Mouse (Mus musculus) embryonic fibroblast, embryonic 13.5 days (primary cell): ENCODE data around the gene Rab3il1.

Source experiments
- CTCF ChIP-seq: IDR thresholded peaks from 2 replicates; pipeline ENCODE4 v1.5.1; 2011; ENCODE audit warnings: mild to moderate bottlenecking, control low read depth, low read length, moderate library complexity, borderline replicate concordance; ENCODE audit not compliant: insufficient read depth
- POLR2A ChIP-seq: IDR thresholded peaks from 2 replicates; pipeline ENCODE4 v1.6.1; 2011; ENCODE audit warnings: low read depth, mild to moderate bottlenecking, control low read depth, low read length, moderate library complexity

- TF ChIP-seq CTCF (no peak), POLR2A (no peak)
These were observed 22.3 kb upstream of the Rab3il1 start for GRCm38 (mm10) chr19:9979156-9979555.
